Comparison of ENCODE assay signal across 8 mouse cellular contexts in the genomic region with DNA sequence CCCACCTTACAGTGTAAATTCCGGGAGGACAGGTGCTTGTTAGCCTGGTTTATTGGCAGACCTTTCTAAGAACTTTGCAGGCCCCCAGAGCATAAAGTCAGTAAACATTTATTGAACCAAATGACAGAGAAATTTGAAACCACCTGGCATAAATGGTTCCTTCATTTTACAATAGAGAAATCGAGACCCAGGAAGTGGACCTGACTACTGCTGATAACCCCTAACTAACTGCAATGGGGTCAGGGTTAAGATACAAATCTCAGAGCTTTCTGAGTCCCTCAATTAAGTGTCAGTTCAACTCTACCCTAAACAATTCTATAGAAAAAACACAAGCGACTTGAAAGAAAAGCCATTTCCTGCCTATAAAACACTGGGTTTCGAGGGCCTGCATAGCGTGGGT. TPM values are rescaled to one million over a fixed set of nuclear protein-coding genes. Genes with fewer than 3 reads are reported as not detected.
DNase-seq lines count a peak whose midpoint lies in the region; ATAC-seq and TF ChIP-seq lines count a peak whose summit lies in the region.

No protein-coding gene starts in this region.

- no peaks in the 10 kb centered on the region for H3K36me3 ChIP-seq in lung, embryonic 14.5 days (ENCODE audit: insufficient read depth)
- H3K36me3 ChIP-seq in embryonic facial prominence, embryonic 14.5 days (ENCODE audit: control insufficient read depth, insufficient read depth, low read length), result no peaks in the 10 kb centered on the region
- no peaks in the 10 kb centered on the region for H3K36me3 ChIP-seq in intestine, embryonic 16.5 days (ENCODE audit: control insufficient read depth, insufficient read depth, low read length)
- no peaks in the 10 kb centered on the region for H3K36me3 ChIP-seq in neural tube, embryonic 14.5 days (ENCODE audit: control insufficient read depth, insufficient read depth, low read length)

- peak overlapping the region; percentile 67 for H3K9ac ChIP-seq in lung, embryonic 14.5 days
- H3K9ac ChIP-seq in embryonic facial prominence, embryonic 14.5 days (ENCODE audit: low read depth, low read length), result peak overlapping the region; percentile 73
- H3K9ac ChIP-seq in intestine, embryonic 16.5 days (ENCODE audit: low read depth, low read length), result peak overlapping the region; percentile 80
- H3K9ac ChIP-seq in neural tube, embryonic 14.5 days (replicated peaks; ENCODE audit: low read depth, low read length), result peak overlapping the region; percentile 94

- no peak for ATAC-seq in lung, embryonic 14.5 days (ENCODE audit: insufficient read depth)
- ATAC-seq in embryonic facial prominence, embryonic 14.5 days (ENCODE audit: low read depth), result no peak
- ATAC-seq in intestine, embryonic 16.5 days, result peak; percentile 2; the same call in 1 of the 2 replicates
- ATAC-seq in neural tube, embryonic 14.5 days (ENCODE audit: low read depth), result no peak

- peak overlapping the region; percentile 91 for H3K4me2 ChIP-seq in lung, embryonic 14.5 days
- H3K4me2 ChIP-seq in embryonic facial prominence, embryonic 14.5 days (ENCODE audit: low read depth, low read length), result peak overlapping the region; percentile 87
- H3K4me2 ChIP-seq in intestine, embryonic 16.5 days (ENCODE audit: low read depth, low read length), result peak overlapping the region; percentile 93
- peak overlapping the region; percentile 84 for H3K4me2 ChIP-seq in neural tube, embryonic 14.5 days (ENCODE audit: low read depth, low read length)

- peaks cover 12% of the 10 kb centered on the region for H3K4me1 ChIP-seq in lung, embryonic 14.5 days (ENCODE audit: insufficient read depth)
- H3K4me1 ChIP-seq in embryonic facial prominence, embryonic 14.5 days (ENCODE audit: control insufficient read depth, insufficient read depth, low read length), result peaks cover 11% of the 10 kb centered on the region
- peaks cover 26% of the 10 kb centered on the region for H3K4me1 ChIP-seq in intestine, embryonic 16.5 days (ENCODE audit: control insufficient read depth, insufficient read depth, low read length)
- peaks cover 23% of the 10 kb centered on the region for H3K4me1 ChIP-seq in neural tube, embryonic 14.5 days (ENCODE audit: control insufficient read depth, insufficient read depth, low read length)

- TF ChIP-seq CTCF in lung, embryonic 14.5 days (IDR thresholded peaks at IDR 0.05; ENCODE audit: low read depth), result no peak

- no peaks in the 10 kb centered on the region for H3K9me3 ChIP-seq in lung, embryonic 14.5 days (ENCODE audit: low read depth, low read length)
- H3K9me3 ChIP-seq in embryonic facial prominence, embryonic 14.5 days (ENCODE audit: control insufficient read depth, low read length), result no peaks in the 10 kb centered on the region
- no peaks in the 10 kb centered on the region for H3K9me3 ChIP-seq in intestine, embryonic 16.5 days (ENCODE audit: control insufficient read depth, low read length)
- no peaks in the 10 kb centered on the region for H3K9me3 ChIP-seq in neural tube, embryonic 14.5 days (ENCODE audit: control insufficient read depth, low read length)

- DNase-seq in lung, embryonic 14.5 days, result no peak
- DNase-seq in lung, postnatal 25 days (ENCODE audit: low spot score), result no peak
- no peak for DNase-seq in embryonic facial prominence, embryonic 14.5 days (ENCODE audit: low spot score)
- no peak for DNase-seq in adrenal gland, postnatal 25 days
- no peak for DNase-seq in ovary, adult 18-20 months (ENCODE audit: low spot score)
- no peak for DNase-seq in thymus, postnatal 10 days (ENCODE audit: low spot score in 2 of 2)

- no peaks in the 10 kb centered on the region for H3K27me3 ChIP-seq in lung, embryonic 14.5 days (ENCODE audit: insufficient read depth, low read length)
- H3K27me3 ChIP-seq in embryonic facial prominence, embryonic 14.5 days (replicated peaks; ENCODE audit: control insufficient read depth, insufficient read depth, low read length), result no peaks in the 10 kb centered on the region
- H3K27me3 ChIP-seq in intestine, embryonic 16.5 days (replicated peaks; ENCODE audit: control insufficient read depth, insufficient read depth, low read length), result no peaks in the 10 kb centered on the region
- H3K27me3 ChIP-seq in neural tube, embryonic 14.5 days (ENCODE audit: control insufficient read depth, insufficient read depth, low read length), result no peaks in the 10 kb centered on the region; the same call in 1 of the 2 replicates

- 9% methylated on average over 5 of the region's 5 CpGs for WGBS in lung, embryonic 14.5 days
- WGBS in embryonic facial prominence, embryonic 14.5 days, result 16% methylated on average over 5 of the region's 5 CpGs
- 8% methylated on average over 5 of the region's 5 CpGs for WGBS in intestine, embryonic 16.5 days
- 7% methylated on average over 5 of the region's 5 CpGs for WGBS in neural tube, embryonic 14.5 days

- H3K4me3 ChIP-seq in lung, embryonic 14.5 days (ENCODE audit: low read depth, low read length), result peak overlapping the region; percentile 95
- H3K4me3 ChIP-seq in embryonic facial prominence, embryonic 14.5 days (ENCODE audit: low read depth, low read length), result peak overlapping the region; percentile 97
- H3K4me3 ChIP-seq in intestine, embryonic 16.5 days (ENCODE audit: low read length), result peak overlapping the region; percentile 97
- peak overlapping the region; percentile 96 for H3K4me3 ChIP-seq in neural tube, embryonic 14.5 days (ENCODE audit: low read depth, low read length)

- H3K27ac ChIP-seq in lung, embryonic 14.5 days (ENCODE audit: low read depth), result peak overlapping the region; percentile 84; the same call in 1 of the 2 replicates
- peak overlapping the region; percentile 77 for H3K27ac ChIP-seq in embryonic facial prominence, embryonic 14.5 days (replicated peaks; ENCODE audit: low read depth, low read length)
- peak overlapping the region; percentile 87 for H3K27ac ChIP-seq in intestine, embryonic 16.5 days (ENCODE audit: low read length)
- H3K27ac ChIP-seq in neural tube, embryonic 14.5 days (ENCODE audit: low read depth, low read length), result peak overlapping the region; percentile 76

RNA-seq across cellular contexts. Expression of gene Larp1, which starts 0.9 kb away (rescaled TPM):
- polyA plus RNA-seq in lung, embryonic 14.5 days (2014; fragmentation: Nextera tagmentation; extraction: Ambion mirVana), result 24.7 and 26.9 TPM in 2 replicates
- 19.5 and 21.9 TPM in 2 replicates for polyA plus RNA-seq in embryonic facial prominence, embryonic 14.5 days (2014; fragmentation: Nextera tagmentation; extraction: Ambion mirVana)
- 16.5 and 16.7 TPM in 2 replicates for polyA plus RNA-seq in intestine, embryonic 16.5 days (2015; fragmentation: Nextera tagmentation; extraction: Ambion mirVana)
- 23.4 and 23.7 TPM in 2 replicates for polyA plus RNA-seq in neural tube, embryonic 14.5 days (2014; fragmentation: Nextera tagmentation; extraction: Ambion mirVana)
- total RNA-seq in adrenal gland, postnatal 25 days (2021), result 103 and 106 TPM in 2 replicates
